Mouse (Mus musculus) E14TG2a.4 (cell line): ENCODE results near the gene Scube1.

Experiments
- CTCF ChIP-seq: conservative IDR thresholded peaks from 2 replicates; pipeline ENCODE4 v1.5.1; 2014; ENCODE audit warnings: low read length
- NANOG ChIP-seq: IDR thresholded peaks from 2 replicates; pipeline ENCODE4 v1.6.1; 2014; ENCODE audit warnings: borderline replicate concordance, low read length, mixed read lengths
- POU5F1 ChIP-seq: IDR thresholded peaks from 2 replicates; pipeline ENCODE4 v1.6.1; 2014; ENCODE audit warnings: low read length, borderline replicate concordance

GRCm38 (mm10) chr15:83709889-83710774, 14.7 kb downstream of the Scube1 start:
- TF ChIP-seq CTCF (no peak), POU5F1 (no peak), NANOG (no peak)
